ENCODE assay signal across 8 mouse cellular contexts in the genomic region with DNA sequence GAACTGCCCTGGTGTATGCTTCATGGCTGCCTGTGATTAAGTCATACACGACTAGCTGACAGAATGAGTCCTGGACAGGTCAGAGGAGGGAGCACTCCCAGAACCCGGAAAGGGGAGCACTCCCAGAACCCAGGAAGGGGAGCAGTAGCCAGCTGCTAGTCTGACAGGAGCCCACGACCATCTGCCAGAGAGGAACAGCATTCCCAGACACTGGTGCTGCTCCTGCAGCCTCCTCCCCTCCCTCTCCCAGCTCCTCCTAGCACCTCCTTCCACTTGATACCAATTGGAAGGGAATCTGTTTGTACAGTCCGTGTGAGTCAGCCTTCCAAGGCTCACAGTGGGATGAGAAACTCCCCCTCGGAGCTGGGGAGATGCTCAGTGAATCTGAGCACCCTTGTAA. TPM values are rescaled to one million over a fixed set of nuclear protein-coding genes. Genes with fewer than 3 reads are reported as not detected.
A peak's percentile ranks its signal among the peaks of the same experiment; 100 is the strongest.
DNase-seq lines count a peak whose midpoint lies in the region; ATAC-seq and TF ChIP-seq lines count a peak whose summit lies in the region.

No protein-coding gene starts in this region.

- no peak overlapping the region for H3K9ac ChIP-seq in intestine, embryonic 15.5 days
- H3K9ac ChIP-seq in intestine, embryonic 16.5 days (ENCODE audit: low read depth, low read length): no peak overlapping the region
- 0 out of 2 replicates have a peak overlapping the region, but pooled peaks have one; percentile 1 for H3K9ac ChIP-seq in forebrain, embryonic 16.5 days (replicated peaks; ENCODE audit: low read depth, low read length)
- H3K9ac ChIP-seq in liver, postnatal 0 days (replicated peaks): no peak overlapping the region; the same call in 1 of the 2 replicates

- ATAC-seq in intestine, embryonic 15.5 days: peak; percentile 53
- no peak for ATAC-seq in intestine, embryonic 16.5 days
- ATAC-seq in forebrain, embryonic 16.5 days: peak; percentile 69
- no peak for ATAC-seq in liver, postnatal 0 days

- H3K4me1 ChIP-seq in intestine, embryonic 15.5 days (replicated peaks): peaks cover 7% of the 10 kb centered on the region
- no peaks in the 10 kb centered on the region for H3K4me1 ChIP-seq in intestine, embryonic 16.5 days (ENCODE audit: control insufficient read depth, insufficient read depth, low read length)
- H3K4me1 ChIP-seq in forebrain, embryonic 16.5 days (replicated peaks; ENCODE audit: control insufficient read depth, insufficient read depth, low read length): peaks cover 10% of the 10 kb centered on the region
- H3K4me1 ChIP-seq in liver, postnatal 0 days (ENCODE audit: insufficient read depth): no peaks in the 10 kb centered on the region

- 14% methylated on average over 5 of the region's 5 CpGs for WGBS in intestine, embryonic 15.5 days
- 16% methylated on average over 5 of the region's 5 CpGs for WGBS in intestine, embryonic 16.5 days
- WGBS in forebrain, embryonic 16.5 days: 33% methylated on average over 5 of the region's 5 CpGs
- 28% methylated on average over 5 of the region's 5 CpGs for WGBS in liver, postnatal 0 days (ENCODE audit: insufficient replicate concordance)

- H3K36me3 ChIP-seq in intestine, embryonic 15.5 days: no peaks in the 10 kb centered on the region
- H3K36me3 ChIP-seq in intestine, embryonic 16.5 days (ENCODE audit: control insufficient read depth, insufficient read depth, low read length): no peaks in the 10 kb centered on the region
- H3K36me3 ChIP-seq in forebrain, embryonic 16.5 days (ENCODE audit: control insufficient read depth, insufficient read depth): no peaks in the 10 kb centered on the region
- no peaks in the 10 kb centered on the region for H3K36me3 ChIP-seq in liver, postnatal 0 days (replicated peaks; ENCODE audit: insufficient read depth, low read length)

- no peak for TF ChIP-seq CTCF in layer of hippocampus, adult 2 months (conservative IDR thresholded peaks at IDR 0.05)
- no peak for TF ChIP-seq CTCF in liver, postnatal 0 days (IDR thresholded peaks at IDR 0.05; ENCODE audit: low read depth)

- peak; percentile 73 to 86 for DNase-seq in layer of hippocampus, adult 2 months (ENCODE audit: low spot score in 2 of 2)
- peak; percentile 29 for DNase-seq in retina, postnatal 1 day
- DNase-seq in liver: no peak
- DNase-seq in liver, postnatal 0 days: no peak
- no peak for DNase-seq in thymus, postnatal 25 days

- H3K4me3 ChIP-seq in intestine, embryonic 15.5 days (replicated peaks): no peak overlapping the region
- no peak overlapping the region for H3K4me3 ChIP-seq in intestine, embryonic 16.5 days (ENCODE audit: low read length)
- no peak overlapping the region for H3K4me3 ChIP-seq in forebrain, embryonic 16.5 days (replicated peaks; ENCODE audit: low read length)
- H3K4me3 ChIP-seq in layer of hippocampus, adult 2 months: no peak overlapping the region
- no peak overlapping the region for H3K4me3 ChIP-seq in liver, postnatal 0 days (ENCODE audit: low read depth, low read length)

- no peaks in the 10 kb centered on the region for H3K27me3 ChIP-seq in intestine, embryonic 15.5 days (replicated peaks)
- no peaks in the 10 kb centered on the region for H3K27me3 ChIP-seq in intestine, embryonic 16.5 days (replicated peaks; ENCODE audit: control insufficient read depth, insufficient read depth, low read length)
- H3K27me3 ChIP-seq in forebrain, embryonic 16.5 days (replicated peaks; ENCODE audit: control insufficient read depth, insufficient read depth, low read length): no peaks in the 10 kb centered on the region
- H3K27me3 ChIP-seq in liver, postnatal 0 days (ENCODE audit: insufficient read depth, low read length): no peaks in the 10 kb centered on the region

- no peaks in the 10 kb centered on the region for H3K9me3 ChIP-seq in intestine, embryonic 15.5 days
- no peaks in the 10 kb centered on the region for H3K9me3 ChIP-seq in intestine, embryonic 16.5 days (ENCODE audit: control insufficient read depth, low read length)
- no peaks in the 10 kb centered on the region for H3K9me3 ChIP-seq in forebrain, embryonic 16.5 days (ENCODE audit: control insufficient read depth, low read length)
- H3K9me3 ChIP-seq in liver, postnatal 0 days (ENCODE audit: low read length): no peaks in the 10 kb centered on the region

- H3K27ac ChIP-seq in intestine, embryonic 15.5 days: no peak overlapping the region
- H3K27ac ChIP-seq in intestine, embryonic 16.5 days (ENCODE audit: low read length): no peak overlapping the region
- H3K27ac ChIP-seq in forebrain, embryonic 16.5 days (ENCODE audit: low read length): peak overlapping the region; percentile 53
- H3K27ac ChIP-seq in layer of hippocampus, adult 2 months: peak overlapping the region; percentile 91
- no peak overlapping the region for H3K27ac ChIP-seq in liver, postnatal 0 days (ENCODE audit: low read depth)

- TF ChIP-seq EP300 in liver, postnatal 0 days (IDR thresholded peaks at IDR 0.05; ENCODE audit: low read depth): no peak

- peak overlapping the region; percentile 41; the same call in 1 of the 2 replicates for H3K4me2 ChIP-seq in intestine, embryonic 15.5 days (replicated peaks)
- H3K4me2 ChIP-seq in intestine, embryonic 16.5 days (ENCODE audit: low read depth, low read length): no peak overlapping the region
- no peak overlapping the region for H3K4me2 ChIP-seq in forebrain, embryonic 16.5 days (ENCODE audit: low read length)
- H3K4me2 ChIP-seq in liver, postnatal 0 days (ENCODE audit: low read depth, low read length): no peak overlapping the region

RNA-seq across cellular contexts. Expression of a gene that starts 35.0 kb away (rescaled TPM):
- 544 and 685 TPM in 2 replicates for polyA plus RNA-seq in intestine, embryonic 15.5 days (2015; fragmentation: Nextera tagmentation; extraction: Ambion mirVana)
- polyA plus RNA-seq in intestine, embryonic 16.5 days (2015; fragmentation: Nextera tagmentation; extraction: Ambion mirVana): 613 and 620 TPM in 2 replicates
- polyA plus RNA-seq in forebrain, embryonic 16.5 days (2015; fragmentation: Nextera tagmentation; extraction: Ambion mirVana): 479 and 536 TPM in 2 replicates
- 100 to 1,000 TPM; 275 to 283 TPM for total RNA-seq in layer of hippocampus, adult 2 months (2021)
- polyA plus RNA-seq in liver, postnatal 0 days (2015; fragmentation: Nextera tagmentation; extraction: Ambion mirVana): 234 and 251 TPM in 2 replicates

Comparison
In these comparisons a context has a peak if more than half of its experiments do, and no peak if none do; other contexts are left out.
1. ATAC-seq: peak in intestine, embryonic 15.5 days (single experiment) and forebrain, embryonic 16.5 days (single experiment); none in intestine, embryonic 16.5 days (single experiment) and liver, postnatal 0 days (single experiment).
2. H3K27ac ChIP-seq: peak in forebrain, embryonic 16.5 days (single experiment) and layer of hippocampus, adult 2 months (single experiment); none in intestine, embryonic 15.5 days (single experiment), intestine, embryonic 16.5 days (single experiment) and liver, postnatal 0 days (single experiment).
3. DNase-seq: peak in layer of hippocampus, adult 2 months (2 of 2) and retina, postnatal 1 day (single experiment); none in liver (single experiment), liver, postnatal 0 days (single experiment) and thymus, postnatal 25 days (single experiment).